Mouse (Mus musculus): ENCODE measurements around the gene Lmod3.

DNA sequence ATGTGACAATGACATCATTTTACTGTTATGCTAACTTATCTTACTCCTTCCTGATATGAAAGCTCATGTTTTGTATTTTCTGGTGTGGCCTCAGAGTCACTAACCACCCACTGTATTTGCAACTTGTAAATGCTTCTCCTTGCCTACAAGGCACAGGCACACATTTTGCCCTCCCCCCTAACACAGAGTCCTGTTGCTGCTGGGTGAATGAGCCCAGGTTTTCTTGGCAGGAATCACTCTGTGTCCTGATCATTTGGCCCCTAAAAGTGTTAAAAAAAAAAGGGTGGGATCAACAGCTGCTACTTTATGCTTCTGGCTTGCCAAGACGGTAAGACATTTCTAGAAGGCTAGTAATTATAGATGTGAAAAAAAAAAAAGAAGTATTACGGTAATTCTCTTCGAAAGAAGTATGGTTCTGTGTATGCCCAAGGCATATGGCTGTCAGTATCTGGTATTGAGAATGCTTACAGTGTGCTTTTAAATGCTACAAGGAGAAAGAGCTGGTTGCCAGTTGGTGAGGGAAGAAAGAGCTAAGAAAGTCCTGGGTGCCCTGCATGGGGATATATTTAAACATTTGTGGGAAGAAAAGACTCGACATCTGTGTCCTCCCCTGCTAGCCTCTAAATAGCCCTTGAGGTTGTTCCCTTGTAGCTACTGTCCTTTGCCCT, 36.3 kb downstream of the Lmod3 start:
- no peak for TF ChIP-seq CTCF (IDR thresholded peaks at IDR 0.05; ENCODE audit: low read depth)
- TF ChIP-seq EP300 (IDR thresholded peaks at IDR 0.05; ENCODE audit: low read depth): no peak
